Mouse (Mus musculus): ENCODE measurements at regions not wholly inside any gene's neighbourhood (a gene's known extent, or its start where the extent isn't known, plus 50 kb on each side); places are given as distances from the start of the nearest gene placed in this dataset.

GRCm38 (mm10) chr16:76532142-76532927 lies 158.7 kb upstream of the Nrip1 start:
- Histone ChIP-seq H3K79me2 (ENCODE audit: control insufficient read depth, insufficient read depth) (no peaks in the 10 kb centered on the region), H3K4me2 (ENCODE audit: low read depth) (no peak overlapping the region), H3K4me3 (no peak overlapping the region), H3ac (ENCODE audit: control insufficient read depth, insufficient read length) (no peak overlapping the region), H3K36me3 (ENCODE audit: control insufficient read depth, insufficient read depth) (no peaks in the 10 kb centered on the region), H3K27me3 (ENCODE audit: control insufficient read depth, insufficient read depth, insufficient read length) (no peaks in the 10 kb centered on the region)
- TF ChIP-seq MYOG (IDR thresholded peaks at IDR 0.05; ENCODE audit: control insufficient read depth in 1 of 3, insufficient read depth in 1 of 3, insufficient read length in 2 of 3, low read depth in 2 of 3), result no peak

DNA sequence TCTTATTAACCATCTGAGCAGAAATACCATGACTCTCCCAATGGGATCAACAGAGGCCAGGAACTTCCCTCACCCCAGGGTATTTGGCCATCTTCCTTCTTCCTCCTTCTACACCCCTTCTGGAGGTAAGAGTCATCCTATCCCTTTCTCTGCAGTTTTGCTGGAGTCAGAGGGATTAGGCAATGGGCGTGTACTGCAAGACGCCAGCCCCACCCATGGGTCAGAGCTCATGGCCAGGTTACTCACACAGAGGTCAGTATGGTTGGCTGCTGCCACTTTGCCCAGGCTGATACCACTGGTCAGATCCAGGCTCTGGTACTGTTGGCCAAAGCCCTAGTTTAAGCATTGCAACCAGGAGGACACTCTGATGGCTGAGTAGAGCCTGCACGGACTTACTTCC lies 157.3 kb upstream of the Nrip1 start:
- Histone ChIP-seq H3K79me2 (ENCODE audit: control insufficient read depth, insufficient read depth) (no peaks in the 10 kb centered on the region), H3K36me3 (ENCODE audit: control insufficient read depth, insufficient read depth) (no peaks in the 10 kb centered on the region), H3K4me3 (no peak overlapping the region), H3K27me3 (ENCODE audit: control insufficient read depth, insufficient read depth, insufficient read length) (no peaks in the 10 kb centered on the region), H3K4me2 (ENCODE audit: low read depth) (no peak overlapping the region), H3ac (ENCODE audit: control insufficient read depth, insufficient read length) (no peak overlapping the region)
- TF ChIP-seq E2F4 (IDR thresholded peaks at IDR 0.05; ENCODE audit: insufficient read depth) (no peak), REST (IDR thresholded peaks at IDR 0.05; ENCODE audit: insufficient read depth, insufficient read length) (no peak), MYOG (IDR thresholded peaks at IDR 0.05; ENCODE audit: control insufficient read depth in 1 of 3, insufficient read depth in 1 of 3, insufficient read length in 2 of 3, low read depth in 2 of 3) (no peak), MYOD1 (IDR thresholded peaks at IDR 0.05; ENCODE audit: control insufficient read depth in 1 of 3, insufficient read length in 2 of 3, low read depth in 2 of 3) (no peak), USF1 (IDR thresholded peaks at IDR 0.05; ENCODE audit: low read depth) (no peak), MAX (IDR thresholded peaks at IDR 0.05; ENCODE audit: low read depth) (no peak)

DNA sequence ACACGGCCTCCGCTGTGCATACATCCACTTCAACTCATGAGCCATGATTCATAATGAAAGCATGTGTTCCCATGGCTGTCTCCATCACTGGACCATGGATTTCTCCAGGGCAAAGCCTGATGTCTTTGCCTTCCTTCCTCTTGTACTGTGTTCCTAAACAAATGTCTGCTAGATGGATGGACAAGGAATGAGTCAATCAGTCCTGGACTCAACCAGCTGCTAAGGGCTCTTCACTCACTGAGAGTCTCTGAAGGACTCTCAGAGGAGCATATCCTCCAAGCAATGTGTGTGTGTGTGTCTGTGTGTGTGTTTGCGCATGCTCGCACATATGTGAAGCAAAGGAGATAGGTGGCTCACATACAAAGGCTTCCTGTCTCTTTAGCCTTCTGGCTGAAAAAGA lies 156.0 kb upstream of the Nrip1 start:
- H3ac ChIP-seq (ENCODE audit: control insufficient read depth, insufficient read length), result no peak overlapping the region
- H3K4me3 ChIP-seq, result no peak overlapping the region
- no peak for TF ChIP-seq MYOG (IDR thresholded peaks at IDR 0.05; ENCODE audit: control insufficient read depth in 1 of 3, insufficient read depth in 1 of 3, insufficient read length in 2 of 3, low read depth in 2 of 3)
- TF ChIP-seq MAX (IDR thresholded peaks at IDR 0.05; ENCODE audit: low read depth), result no peak
- TF ChIP-seq CEBPB (IDR thresholded peaks at IDR 0.05; ENCODE audit: insufficient read depth, poor library complexity, severe bottlenecking), result no peak
- no peak for TF ChIP-seq REST (IDR thresholded peaks at IDR 0.05; ENCODE audit: insufficient read depth, insufficient read length)
- no peak for TF ChIP-seq E2F4 (IDR thresholded peaks at IDR 0.05; ENCODE audit: insufficient read depth)
- TF ChIP-seq TCF3 (IDR thresholded peaks at IDR 0.05; ENCODE audit: insufficient read length, low read depth), result no peak
- TF ChIP-seq POLR2A (IDR thresholded peaks at IDR 0.05; ENCODE audit: insufficient read length, low read depth), result no peak
- no peak for TF ChIP-seq POLR2AphosphoS2 (IDR thresholded peaks at IDR 0.05; ENCODE audit: insufficient read length, low read depth)
- TF ChIP-seq MYOD1 (IDR thresholded peaks at IDR 0.05; ENCODE audit: control insufficient read depth in 1 of 3, insufficient read length in 2 of 3, low read depth in 2 of 3), result no peak
- no peak overlapping the region for H3K4me2 ChIP-seq (ENCODE audit: low read depth)
- H3K27me3 ChIP-seq (ENCODE audit: control insufficient read depth, insufficient read depth, insufficient read length), result no peaks in the 10 kb centered on the region
- H3K79me2 ChIP-seq (ENCODE audit: control insufficient read depth, insufficient read depth), result no peaks in the 10 kb centered on the region
- H3K36me3 ChIP-seq (ENCODE audit: control insufficient read depth, insufficient read depth), result no peaks in the 10 kb centered on the region

DNA sequence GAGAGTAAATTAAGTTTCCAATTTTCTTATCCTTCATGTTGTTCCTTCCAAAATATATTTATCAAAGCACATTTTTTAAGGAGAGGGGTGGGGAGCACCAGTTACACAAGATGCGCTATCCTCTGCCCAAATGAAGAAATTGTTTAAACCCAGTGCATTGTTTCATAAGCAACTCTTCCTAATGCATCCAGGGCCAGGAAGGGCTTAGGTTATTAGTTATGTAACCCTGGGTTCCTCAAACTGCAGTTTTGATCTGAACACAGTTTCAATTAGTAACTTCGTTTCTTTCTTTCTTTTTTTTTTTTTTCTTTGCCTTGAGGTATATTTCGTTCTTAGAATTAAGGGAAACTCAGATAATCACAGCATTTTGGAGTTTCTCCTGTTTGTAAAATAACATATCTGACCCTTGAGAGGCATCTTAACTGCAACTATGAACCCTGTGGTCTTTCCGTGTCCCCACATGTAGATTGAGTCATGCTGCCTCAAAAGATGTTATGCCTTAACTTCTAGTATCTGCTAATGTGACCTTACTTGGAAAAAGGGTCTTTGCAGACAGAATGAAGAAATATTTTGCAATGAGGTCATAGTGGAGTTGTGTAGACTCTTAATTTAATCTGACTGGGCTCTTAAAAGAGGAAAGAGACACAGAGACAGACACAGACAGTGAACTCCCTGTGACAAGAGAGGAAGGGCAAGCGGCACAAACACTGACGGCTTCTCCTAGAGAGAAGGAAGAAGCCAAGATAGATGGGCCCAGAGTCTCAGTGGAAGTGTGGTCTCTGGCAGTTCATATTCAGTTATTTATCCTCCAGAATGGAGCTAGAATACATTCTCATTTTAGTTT lies 153.7 kb upstream of the Nrip1 start:
- H3K79me2 ChIP-seq (ENCODE audit: control insufficient read depth, insufficient read depth), result no peaks in the 10 kb centered on the region
- no peaks in the 10 kb centered on the region for H3K27me3 ChIP-seq (ENCODE audit: control insufficient read depth, insufficient read depth, insufficient read length)
- TF ChIP-seq TCF12 (IDR thresholded peaks at IDR 0.05; ENCODE audit: insufficient read depth, poor library complexity, severe bottlenecking) (no peak), MYOG (IDR thresholded peaks at IDR 0.05; ENCODE audit: control insufficient read depth in 1 of 3, insufficient read depth in 1 of 3, insufficient read length in 2 of 3, low read depth in 2 of 3) (no peak), MAX (IDR thresholded peaks at IDR 0.05; ENCODE audit: low read depth) (no peak), POLR2AphosphoS2 (IDR thresholded peaks at IDR 0.05; ENCODE audit: insufficient read length, low read depth) (no peak), POLR2A (IDR thresholded peaks at IDR 0.05; ENCODE audit: insufficient read length, low read depth) (no peak), MYOD1 (IDR thresholded peaks at IDR 0.05; ENCODE audit: control insufficient read depth in 1 of 3, insufficient read length in 2 of 3, low read depth in 2 of 3) (no peak), E2F4 (IDR thresholded peaks at IDR 0.05; ENCODE audit: insufficient read depth) (no peak), CEBPB (IDR thresholded peaks at IDR 0.05; ENCODE audit: insufficient read depth, poor library complexity, severe bottlenecking) (no peak), REST (IDR thresholded peaks at IDR 0.05; ENCODE audit: insufficient read depth, insufficient read length) (no peak), USF1 (IDR thresholded peaks at IDR 0.05; ENCODE audit: low read depth) (no peak), TCF3 (IDR thresholded peaks at IDR 0.05; ENCODE audit: insufficient read length, low read depth) (no peak), SRF (IDR thresholded peaks at IDR 0.05; ENCODE audit: control insufficient read depth, insufficient read length, low read depth) (no peak)
- no peak overlapping the region for H3ac ChIP-seq (ENCODE audit: control insufficient read depth, insufficient read length)
- no peak overlapping the region for H3K4me3 ChIP-seq
- H3K36me3 ChIP-seq (ENCODE audit: control insufficient read depth, insufficient read depth), result no peaks in the 10 kb centered on the region
- no peak overlapping the region for H3K4me2 ChIP-seq (ENCODE audit: low read depth)

- H3K27me3 ChIP-seq (ENCODE audit: control insufficient read depth, insufficient read depth, insufficient read length), result no peaks in the 10 kb centered on the region
- no peaks in the 10 kb centered on the region for H3K36me3 ChIP-seq (ENCODE audit: control insufficient read depth, insufficient read depth)
- TF ChIP-seq SRF (IDR thresholded peaks at IDR 0.05; ENCODE audit: control insufficient read depth, insufficient read length, low read depth) (no peak), TCF12 (IDR thresholded peaks at IDR 0.05; ENCODE audit: insufficient read depth, poor library complexity, severe bottlenecking) (no peak), USF1 (IDR thresholded peaks at IDR 0.05; ENCODE audit: low read depth) (no peak), MYOD1 (IDR thresholded peaks at IDR 0.05; ENCODE audit: control insufficient read depth in 1 of 3, insufficient read length in 2 of 3, low read depth in 2 of 3) (no peak), E2F4 (IDR thresholded peaks at IDR 0.05; ENCODE audit: insufficient read depth) (no peak), POLR2A (IDR thresholded peaks at IDR 0.05; ENCODE audit: insufficient read length, low read depth) (no peak), MAX (IDR thresholded peaks at IDR 0.05; ENCODE audit: low read depth) (no peak)
- no peaks in the 10 kb centered on the region for H3K79me2 ChIP-seq (ENCODE audit: control insufficient read depth, insufficient read depth)
- no peak overlapping the region for H3K4me3 ChIP-seq
- no peak overlapping the region for H3K4me2 ChIP-seq (ENCODE audit: low read depth)
- H3ac ChIP-seq (ENCODE audit: control insufficient read depth, insufficient read length), result no peak overlapping the region
Observed at GRCm38 (mm10) chr16:76525563-76525962, 151.9 kb upstream of the Nrip1 start.

Measured in myocyte (in vitro differentiated cells).